Mouse (Mus musculus) CH12.LX (cell line): Measurements from ENCODE around the gene Ccdc142. TPM values are rescaled to one million over a fixed set of nuclear protein-coding genes. Genes with fewer than 3 reads are reported as not detected.

ENCODE experiments used
- DNase-seq: peaks from one replicate; pipeline ENCODE4 v3.0.0-alpha.2; 2013; ENCODE audit errors: extremely low read depth
- H3K27ac ChIP-seq: 2 replicates; pipeline ENCODE4 v1.5.1; 2012; ENCODE audit warnings: low read depth, mild to moderate bottlenecking, control low read depth, moderate library complexity; ENCODE audit not compliant: insufficient read depth
- H3K27me3 ChIP-seq: replicated peaks from 2 replicates; pipeline ENCODE3; 2012; ENCODE audit warnings: inconsistent platforms
- H3K36me3 ChIP-seq, 2 experiments: replicated peaks in 1 of 2; 2 replicates each; pipeline versions ENCODE3 to v1.6.1; 2012; ENCODE audit warnings: inconsistent platforms in 1 of 2, low read length in 1 of 2, mild to moderate bottlenecking in 1 of 2, mixed read lengths in 1 of 2, moderate library complexity in 1 of 2; ENCODE audit not compliant: control insufficient read depth in 1 of 2, insufficient read depth in 1 of 2
- H3K4me1 ChIP-seq, 2 experiments: 2 replicates each; pipeline ENCODE4 v1.6.1; 2012; ENCODE audit warnings: inconsistent platforms in 1 of 2, moderate library complexity in 1 of 2; ENCODE audit not compliant: insufficient read depth in 2 of 2, control insufficient read depth in 1 of 2
- H3K4me2 ChIP-seq: 2 replicates; pipeline ENCODE4 v1.6.1; 2012; ENCODE audit warnings: low read depth, mild to moderate bottlenecking, control low read depth; ENCODE audit not compliant: poor library complexity, insufficient read depth, severe bottlenecking
- H3K4me3 ChIP-seq, 3 experiments: fragments of 150-350 bp in 1 of 3; sonication (generic) in 1 of 3; replicated peaks in 1 of 3; 2 replicates each; pipeline versions ENCODE3 to v1.5.1; 2011 to 2012; ENCODE audit warnings: low read depth in 2 of 3, low read length in 2 of 3, mild to moderate bottlenecking in 2 of 3, moderate library complexity in 2 of 3, control low read depth in 1 of 3, improper control_type of control experiment in 1 of 3, inconsistent platforms in 1 of 3, mixed read lengths in 1 of 3; ENCODE audit not compliant: poor library complexity in 1 of 3
- H3K79me2 ChIP-seq: replicated peaks from 2 replicates; pipeline ENCODE4 v1.6.1; 2012; ENCODE audit warnings: mild to moderate bottlenecking, moderate library complexity; ENCODE audit not compliant: control insufficient read depth, poor library complexity, insufficient read depth, severe bottlenecking; ENCODE audit errors: extremely low read depth
- H3K9ac ChIP-seq: 2 replicates; pipeline ENCODE4 v1.6.1; 2012; ENCODE audit warnings: low read depth, mild to moderate bottlenecking, control low read depth, moderate library complexity; ENCODE audit not compliant: insufficient read depth
- H3K9me3 ChIP-seq: replicated peaks from 2 replicates; pipeline ENCODE3; 2012; ENCODE audit warnings: low read length, inconsistent platforms, mixed read lengths
- BHLHE40 ChIP-seq: IDR thresholded peaks from 2 replicates; pipeline ENCODE4 v1.6.1; 2011; ENCODE audit warnings: mild to moderate bottlenecking, low read depth, low read length, improper control_type of control experiment
- CHD1 ChIP-seq: IDR thresholded peaks from 2 replicates; pipeline ENCODE4 v1.6.1; 2012; ENCODE audit warnings: low read depth, low read length, improper control_type of control experiment, inconsistent platforms
- CHD2 ChIP-seq: IDR thresholded peaks from 2 replicates; pipeline ENCODE4 v1.6.1; 2011; ENCODE audit warnings: low read length, improper control_type of control experiment
- CTCF ChIP-seq, 2 experiments: IDR thresholded peaks in 1 of 2; conservative IDR thresholded peaks in 1 of 2; 2 replicates each; pipeline ENCODE4 v1.5.1; 2011 to 2012; ENCODE audit warnings: low read depth in 2 of 2, low read length in 2 of 2, improper control_type of control experiment in 1 of 2, inconsistent platforms in 1 of 2, mild to moderate bottlenecking in 1 of 2, moderate library complexity in 1 of 2
- E2F4 ChIP-seq: IDR thresholded peaks from 2 replicates; pipeline ENCODE4 v1.6.1; 2011; ENCODE audit warnings: low read depth, low read length, improper control_type of control experiment; ENCODE audit not compliant: insufficient replicate concordance
- ELF1 ChIP-seq: IDR thresholded peaks from 2 replicates; pipeline ENCODE4 v1.6.1; 2014; ENCODE audit warnings: low read depth, mild to moderate bottlenecking, inconsistent platforms, low read length, improper control_type of control experiment
- EP300 ChIP-seq: IDR thresholded peaks from 2 replicates; pipeline ENCODE4 v1.6.1; 2011; ENCODE audit warnings: low read length, improper control_type of control experiment
- ETS1 ChIP-seq: conservative IDR thresholded peaks from 2 replicates; pipeline ENCODE4 v1.6.1; 2012; ENCODE audit warnings: low read depth, mild to moderate bottlenecking, inconsistent platforms, low read length, improper control_type of control experiment, moderate library complexity
- GABPA ChIP-seq: IDR thresholded peaks from 2 replicates; pipeline ENCODE4 v1.6.1; 2012; ENCODE audit warnings: low read depth, low read length, improper control_type of control experiment, inconsistent platforms; ENCODE audit not compliant: insufficient replicate concordance
- HCFC1 ChIP-seq: IDR thresholded peaks from 2 replicates; pipeline ENCODE4 v1.6.1; 2012; ENCODE audit warnings: low read depth, mild to moderate bottlenecking, inconsistent platforms, low read length, improper control_type of control experiment
- JUN ChIP-seq: IDR thresholded peaks from 2 replicates; pipeline ENCODE4 v1.6.1; 2011; ENCODE audit warnings: low read depth, mild to moderate bottlenecking, low read length, improper control_type of control experiment, moderate library complexity; ENCODE audit not compliant: insufficient read depth
- KAT2A ChIP-seq: IDR thresholded peaks from 2 replicates; pipeline ENCODE4 v1.6.1; 2012; ENCODE audit warnings: low read length, improper control_type of control experiment, inconsistent platforms; ENCODE audit not compliant: insufficient replicate concordance
- MAFK ChIP-seq: IDR thresholded peaks from 2 replicates; pipeline ENCODE4 v1.6.1; 2011; ENCODE audit warnings: low read length, improper control_type of control experiment; ENCODE audit not compliant: insufficient replicate concordance
- MAX ChIP-seq: IDR thresholded peaks from 2 replicates; pipeline ENCODE4 v1.6.1; 2011; ENCODE audit warnings: low read length, improper control_type of control experiment
- MXI1 ChIP-seq: IDR thresholded peaks from 2 replicates; pipeline ENCODE4 v1.6.1; 2011; ENCODE audit warnings: mild to moderate bottlenecking, low read depth, low read length, improper control_type of control experiment
- MYC ChIP-seq: IDR thresholded peaks from 2 replicates; pipeline ENCODE4 v1.6.1; 2011; ENCODE audit warnings: low read depth, mild to moderate bottlenecking, improper control_type of control experiment, low read length
- NRF1 ChIP-seq: IDR thresholded peaks from 2 replicates; pipeline ENCODE4 v1.6.1; 2014; ENCODE audit warnings: low read depth, mild to moderate bottlenecking, inconsistent platforms, low read length, improper control_type of control experiment, moderate library complexity
- POLR2A ChIP-seq: IDR thresholded peaks from 2 replicates; pipeline ENCODE4 v1.6.1; 2011; ENCODE audit warnings: low read depth, mild to moderate bottlenecking, improper control_type of control experiment, low read length
- POLR2AphosphoS2 ChIP-seq: IDR thresholded peaks from 2 replicates; pipeline ENCODE4 v1.6.1; 2011; ENCODE audit warnings: low read depth, low read length, improper control_type of control experiment
- RAD21 ChIP-seq: IDR thresholded peaks from 2 replicates; pipeline ENCODE4 v1.6.1; 2011; ENCODE audit warnings: low read depth, mild to moderate bottlenecking, low read length, improper control_type of control experiment, moderate library complexity
- SMC3 ChIP-seq: IDR thresholded peaks from 2 replicates; pipeline ENCODE4 v1.6.1; 2011; ENCODE audit warnings: low read depth, low read length, improper control_type of control experiment
- TBP ChIP-seq: conservative IDR thresholded peaks from 2 replicates; pipeline ENCODE4 v1.6.1; 2011; ENCODE audit warnings: low read depth, low read length, improper control_type of control experiment
- TCF12 ChIP-seq: IDR thresholded peaks from 2 replicates; pipeline ENCODE4 v1.6.1; 2014; ENCODE audit warnings: low read depth, mild to moderate bottlenecking, inconsistent platforms, low read length, improper control_type of control experiment
- USF1 ChIP-seq: IDR thresholded peaks from 2 replicates; pipeline ENCODE4 v1.6.1; 2014; ENCODE audit warnings: low read depth, mild to moderate bottlenecking, inconsistent platforms, low read length, improper control_type of control experiment
- ZC3H11A ChIP-seq: IDR thresholded peaks from 2 replicates; pipeline ENCODE4 v1.6.1; 2012; ENCODE audit warnings: low read depth, mild to moderate bottlenecking, inconsistent platforms, low read length, improper control_type of control experiment
- ZMIZ1 ChIP-seq: IDR thresholded peaks from 2 replicates; pipeline ENCODE4 v1.6.1; 2012; ENCODE audit warnings: low read depth, mild to moderate bottlenecking, inconsistent platforms, low read length, improper control_type of control experiment
- dilution Hi-C: fragments of 300-500 bp; cut with MboI; formaldehyde crosslinking; loops from 2 replicates; pipeline ENCODE4 v1.14.3; 2020; ENCODE audit warnings: low sequenced_read_pairs; ENCODE audit not compliant: extremely low pct_unique_long_range_greater_than_20kb, extremely low pct_ligation_motif_present
- in situ Hi-C: fragments of 300-500 bp; cut with MboI; formaldehyde crosslinking; loops from 3 replicates; pipeline ENCODE4 v1.14.3; 2019; ENCODE audit warnings: low sequenced_read_pairs, low pct_ligation_motif_present, low pct_unique_long_range_greater_than_20kb, mixed read lengths
- polyA plus RNA-seq: library from polyadenylated mRNA; unstranded; fragments of >175 nt; gene quantifications from 2 replicates; pipeline ENCODE4 v1.2.1, GENCODE M21; 2012; ENCODE audit warnings: low read depth; ENCODE audit not compliant: insufficient read length
- total RNA-seq, 2 experiments: library from RNA; depleted of rRNA; stranded (reverse); fragments of 300-350 nt in 1 of 2; fragments of >200 nt in 1 of 2; gene quantifications; 2 replicates each; pipeline ENCODE4 v1.2.3; 2012 to 2014

Gene Ccdc142
- total and polyA plus RNA-seq, 3 experiments = 0.38 to 3.1 (median 1.7) TPM

DNA sequence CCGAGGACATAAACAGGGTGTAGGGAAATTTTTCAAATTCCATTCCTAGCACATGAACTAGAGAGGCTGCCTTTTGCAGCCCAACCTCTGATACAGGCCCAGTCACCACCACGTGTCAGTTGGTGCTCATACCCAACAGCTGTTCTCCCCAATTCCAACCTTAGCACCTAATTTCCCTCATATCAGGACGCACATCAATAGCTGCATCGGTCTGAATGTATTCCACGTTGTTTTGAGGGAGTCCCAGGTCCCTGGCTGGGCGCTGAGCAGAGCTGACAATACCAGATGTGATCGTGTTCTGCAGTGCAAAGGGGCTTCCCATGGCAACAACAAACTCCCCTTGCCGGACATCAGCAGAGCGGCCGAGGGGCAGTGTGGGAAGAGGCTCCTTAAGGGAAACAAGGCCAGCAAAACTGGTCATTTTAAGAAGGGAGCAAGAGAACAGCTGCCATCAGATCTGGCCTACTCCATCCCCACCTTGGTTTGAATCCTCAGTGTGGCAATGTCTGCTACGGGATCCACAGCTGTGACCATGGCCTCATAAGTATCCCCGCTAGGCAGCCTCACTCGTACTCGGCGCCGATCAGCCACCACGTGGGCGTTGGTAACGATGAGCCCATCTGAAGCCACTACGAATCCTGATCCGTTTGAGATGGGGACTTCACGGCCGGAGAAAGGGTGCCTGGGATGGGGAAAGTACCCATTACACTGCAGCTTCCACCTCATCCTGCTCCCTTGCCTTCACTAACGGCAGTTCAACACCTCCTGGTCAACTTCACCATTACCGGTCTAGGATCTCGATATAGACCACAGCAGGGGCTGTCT is 48.1 kb upstream of the Ccdc142 start:
- DNase-seq = peak; percentile 70
- dilution Hi-C loops = no loop called here
- no peaks in the 10 kb centered on the region for H3K27me3 ChIP-seq
- H3K9ac ChIP-seq = peak overlapping the region; percentile 91
- TF ChIP-seq ZC3H11A = no peak
- TF ChIP-seq CHD1 = 0 out of 2 replicates have a peak, but pooled peaks have one; percentile 80
- TF ChIP-seq GABPA = no peak
- TF ChIP-seq TCF12 = 0 out of 2 replicates have a peak, but pooled peaks have one; percentile 46
- peak; percentile 87 for TF ChIP-seq MXI1
- TF ChIP-seq EP300 = no peak
- no peak for TF ChIP-seq NRF1
- TF ChIP-seq KAT2A = no peak
- no peak for TF ChIP-seq POLR2AphosphoS2
- TF ChIP-seq MYC = peak; percentile 86
- 0 out of 2 replicates have a peak, but pooled peaks have one; percentile 9 for TF ChIP-seq HCFC1
- no peak for TF ChIP-seq ZMIZ1
- no peak for TF ChIP-seq MAFK
- TF ChIP-seq ETS1 = 0 out of 2 replicates have a peak, but pooled peaks have one; percentile 12
- no peak for TF ChIP-seq POLR2A
- TF ChIP-seq JUN = no peak
- TF ChIP-seq E2F4 = no peak
- no peak for TF ChIP-seq BHLHE40
- TF ChIP-seq RAD21 = no peak
- no peak for TF ChIP-seq CHD2
- TF ChIP-seq SMC3 = 0 out of 2 replicates have a peak, but pooled peaks have one; percentile 1
- 0 out of 2 replicates have a peak, but pooled peaks have one; percentile 7 for TF ChIP-seq USF1
- TF ChIP-seq ELF1 = 0 out of 2 replicates have a peak, but pooled peaks have one; percentile 22
- no peak for TF ChIP-seq CTCF (conservative IDR thresholded peaks at IDR 0.05 in 1 of 2, IDR thresholded peaks at IDR 0.05 in 1 of 2; ENCODE audit: low read depth in 2 of 2, low read length in 2 of 2)
- TF ChIP-seq TBP = 0 out of 2 replicates have a peak, but pooled peaks have one; percentile 19
- TF ChIP-seq MAX = peak; percentile 88
- TF ChIP-seq, all 38 proteins: peak for 11
- Histone ChIP-seq H3K79me2 (peaks cover 38% of the 10 kb centered on the region), H3K4me3 (peak overlapping the region; percentile 88 to 96 (median 89)), H3K4me2 (peak overlapping the region; percentile 80), H3K9me3 (no peaks in the 10 kb centered on the region), H3K27ac (peak overlapping the region; percentile 49), H3K36me3 (peaks cover 36 to 59% of the 10 kb centered on the region in 2 experiments), H3K4me1 (peaks cover 8 to 52% of the 10 kb centered on the region in 2 experiments)
- in situ Hi-C loops = no loop called here
